Mouse (Mus musculus) sigmoid colon, adult 10 weeks (tissue): ENCODE data around the gene Olfr761. TPM values are rescaled to one million over a fixed set of nuclear protein-coding genes. Genes with fewer than 3 reads are reported as not detected.

ENCODE experiments used
- polyA plus RNA-seq: library from polyadenylated mRNA; stranded (reverse); fragments of 350-450 nt; fragmentation: Illumina TruSeq; extraction: RNeasy Lipid Tissue Mini Kit (QIAGEN cat#74804); gene quantifications from one replicate; pipeline ENCODE4 v1.2.3, GENCODE M21; 2014; ENCODE audit warnings: low read depth, low replicate concordance

Gene Olfr761
- not detected for polyA plus RNA-seq

GRCm38 (mm10) chr17:37952979-37953378, at the start of gene Olfr761:
TSS of gene Olfr761 (minus strand) at chr17:37953079.

GRCm38 (mm10) chr17:37920248-37920647, 32.6 kb downstream of the Olfr761 start, which contains the start of gene Olfr128:
TSS of gene Olfr128 (plus strand) at chr17:37920548.

Other genes with a start within 250 kb of the Olfr761 start
- not detected for gene Olfr120, start 231.3 kb downstream of the Olfr761 start, polyA plus RNA-seq
- not detected for gene Olfr121, start 204.2 kb downstream of the Olfr761 start, polyA plus RNA-seq
- gene Olfr122, start 184.5 kb downstream of the Olfr761 start, polyA plus RNA-seq = not detected
- not detected for gene Olfr123, start 159.6 kb downstream of the Olfr761 start, polyA plus RNA-seq
- not detected for gene Olfr124, start 153.2 kb downstream of the Olfr761 start, polyA plus RNA-seq
- not detected for gene Olfr125, start 120.1 kb downstream of the Olfr761 start, polyA plus RNA-seq
- not detected for gene Olfr126, start 105.6 kb downstream of the Olfr761 start, polyA plus RNA-seq
- gene Olfr127, start 52.6 kb downstream of the Olfr761 start, polyA plus RNA-seq = not detected
- gene Olfr128, start 32.5 kb downstream of the Olfr761 start, polyA plus RNA-seq = not detected
- gene Olfr129, start 107.0 kb upstream of the Olfr761 start, polyA plus RNA-seq = not detected
- not detected for gene Olfr130, start 110.8 kb upstream of the Olfr761 start, polyA plus RNA-seq
- not detected for gene Olfr131, start 135.6 kb upstream of the Olfr761 start, polyA plus RNA-seq
- not detected for gene Olfr132, start 181.4 kb upstream of the Olfr761 start, polyA plus RNA-seq
- gene Olfr133, start 192.2 kb upstream of the Olfr761 start, polyA plus RNA-seq = not detected
- gene Olfr134, start 218.3 kb upstream of the Olfr761 start, polyA plus RNA-seq = not detected